Mouse (Mus musculus): ENCODE measurements around the gene Tmcc1. TPM values are rescaled to one million over a fixed set of nuclear protein-coding genes. Genes with fewer than 3 reads are reported as not detected.

Gene Tmcc1
- polyA plus RNA-seq, 1 experiment from 2014 or later = 21.0 TPM

- Histone ChIP-seq H3K4me3 (ENCODE audit: low read depth, low read length) (peak overlapping the region; percentile 57), H3K9ac (ENCODE audit: low read length) (peak overlapping the region; percentile 44), H3K36me3 (ENCODE audit: control insufficient read depth, insufficient read depth, low read length) (no peaks in the 10 kb centered on the region), H3K27me3 (ENCODE audit: control insufficient read depth, insufficient read depth, low read length) (peaks cover 33% of the 10 kb centered on the region), H3K27ac (ENCODE audit: low read depth, low read length) (no peak overlapping the region), H3K9me3 (ENCODE audit: control insufficient read depth, low read length) (no peaks in the 10 kb centered on the region), H3K4me2 (ENCODE audit: low read depth, low read length, severe bottlenecking) (peak overlapping the region; percentile 75), H3K4me1 (replicated peaks; ENCODE audit: control insufficient read depth, insufficient read depth, low read length) (peaks cover 22% of the 10 kb centered on the region)
- DNase-seq (ENCODE audit: low spot score) (peak; percentile 74), ATAC-seq (replicated peaks; ENCODE audit: low FRiP score) (no peak; the same call in 1 of the 2 replicates)
- WGBS = under 1% methylated on average over 77 of the region's 93 CpGs
These were observed 199.0 kb downstream of the Tmcc1 start for GRCm38 (mm10) chr6:115994146-115994876.

GRCm38 (mm10) chr6:115993463-115994145 lies 199.7 kb downstream of the Tmcc1 start:
- peak overlapping the region; percentile 57 for H3K4me3 ChIP-seq (ENCODE audit: low read depth, low read length)
- 2% methylated on average over 86 of the region's 86 CpGs for WGBS
- DNase-seq (ENCODE audit: low spot score) = no peak
- H3K9me3 ChIP-seq (ENCODE audit: control insufficient read depth, low read length) = no peaks in the 10 kb centered on the region
- no peak overlapping the region for H3K27ac ChIP-seq (ENCODE audit: low read depth, low read length)
- peak overlapping the region; percentile 20 for H3K9ac ChIP-seq (ENCODE audit: low read length)
- H3K27me3 ChIP-seq (ENCODE audit: control insufficient read depth, insufficient read depth, low read length) = peaks cover 33% of the 10 kb centered on the region
- H3K4me2 ChIP-seq (ENCODE audit: low read depth, low read length, severe bottlenecking) = peak overlapping the region; percentile 75
- no peaks in the 10 kb centered on the region for H3K36me3 ChIP-seq (ENCODE audit: control insufficient read depth, insufficient read depth, low read length)
- H3K4me1 ChIP-seq (replicated peaks; ENCODE audit: control insufficient read depth, insufficient read depth, low read length) = peaks cover 22% of the 10 kb centered on the region
- no peak for ATAC-seq (replicated peaks; ENCODE audit: low FRiP score)

- no peak overlapping the region for H3K9ac ChIP-seq (ENCODE audit: low read length)
These were observed 200.3 kb downstream of the Tmcc1 start for GRCm38 (mm10) chr6:115992981-115993380.

DNA sequence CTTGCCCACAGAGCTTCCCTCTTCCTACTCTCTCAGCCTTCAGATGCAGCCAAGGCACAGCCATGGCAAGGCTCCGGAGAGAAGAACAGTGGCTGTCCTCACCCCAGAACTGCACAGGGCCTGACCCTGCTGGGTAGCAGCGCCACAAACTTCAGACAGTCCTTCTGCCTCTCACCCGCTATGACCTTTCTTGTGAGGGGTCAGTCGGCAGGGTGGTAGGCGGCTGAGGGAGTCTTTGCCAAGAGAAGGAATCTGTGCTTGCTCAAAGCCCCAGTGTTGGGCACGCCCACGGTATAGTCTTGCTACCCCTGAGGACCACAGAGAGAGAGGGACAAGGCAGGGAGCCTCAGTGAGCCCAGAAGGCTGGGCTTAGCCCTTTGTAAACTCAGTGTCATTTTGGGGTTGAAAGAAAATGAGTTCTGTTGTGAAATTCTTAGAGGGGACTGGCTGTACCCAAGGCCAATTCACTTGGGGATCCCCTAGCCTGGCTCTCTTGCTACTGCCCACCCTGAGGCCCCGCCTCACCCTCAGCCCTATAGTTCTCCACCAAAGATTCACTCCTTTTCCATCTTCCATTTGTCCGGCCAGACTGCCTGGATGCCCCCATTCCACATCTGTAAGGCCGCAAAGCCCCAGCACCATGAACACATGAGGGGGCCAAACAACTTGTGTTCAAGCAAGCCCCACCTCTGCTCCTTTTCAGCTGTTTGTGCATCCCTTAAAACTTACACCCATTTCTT lies 201.2 kb downstream of the Tmcc1 start:
- Histone ChIP-seq H3K36me3 (ENCODE audit: control insufficient read depth, insufficient read depth, low read length) (no peaks in the 10 kb centered on the region), H3K4me2 (ENCODE audit: low read depth, low read length, severe bottlenecking) (peak overlapping the region; percentile 15; the same call in 1 of the 2 replicates), H3K9ac (ENCODE audit: low read length) (no peak overlapping the region), H3K9me3 (ENCODE audit: control insufficient read depth, low read length) (no peaks in the 10 kb centered on the region), H3K4me3 (ENCODE audit: low read depth, low read length) (peak overlapping the region; percentile 57; the same call in 1 of the 2 replicates), H3K4me1 (replicated peaks; ENCODE audit: control insufficient read depth, insufficient read depth, low read length) (peaks cover 22% of the 10 kb centered on the region), H3K27ac (ENCODE audit: low read depth, low read length) (no peak overlapping the region), H3K27me3 (ENCODE audit: control insufficient read depth, insufficient read depth, low read length) (peaks cover 33% of the 10 kb centered on the region)
- DNase-seq (ENCODE audit: low spot score) = no peak
- no peak for ATAC-seq (replicated peaks; ENCODE audit: low FRiP score)
- 24% methylated on average over 10 of the region's 10 CpGs for WGBS

More at GRCm38 (mm10) chr6:115992981-115993380, 200.3 kb downstream of the Tmcc1 start:
- Histone ChIP-seq H3K27ac (ENCODE audit: low read depth, low read length) (no peak overlapping the region), H3K36me3 (ENCODE audit: control insufficient read depth, insufficient read depth, low read length) (no peaks in the 10 kb centered on the region), H3K9me3 (ENCODE audit: control insufficient read depth, low read length) (no peaks in the 10 kb centered on the region), H3K4me3 (ENCODE audit: low read depth, low read length) (peak overlapping the region; percentile 57), H3K4me2 (ENCODE audit: low read depth, low read length, severe bottlenecking) (peak overlapping the region; percentile 75), H3K27me3 (ENCODE audit: control insufficient read depth, insufficient read depth, low read length) (peaks cover 33% of the 10 kb centered on the region), H3K4me1 (replicated peaks; ENCODE audit: control insufficient read depth, insufficient read depth, low read length) (peaks cover 22% of the 10 kb centered on the region)
- 41% methylated on average over 6 of the region's 6 CpGs for WGBS
- ATAC-seq (replicated peaks; ENCODE audit: low FRiP score) (no peak), DNase-seq (ENCODE audit: low spot score) (no peak)

GRCm38 (mm10) chr6:115991108-115991880 lies 202.0 kb downstream of the Tmcc1 start:
- peaks cover 33% of the 10 kb centered on the region for H3K27me3 ChIP-seq (ENCODE audit: control insufficient read depth, insufficient read depth, low read length)

GRCm38 (mm10) chr6:115990479-115990878 lies 202.8 kb downstream of the Tmcc1 start:
- DNase-seq (ENCODE audit: low spot score) (no peak), ATAC-seq (replicated peaks; ENCODE audit: low FRiP score) (no peak)
- Histone ChIP-seq H3K9ac (ENCODE audit: low read length) (no peak overlapping the region), H3K4me1 (replicated peaks; ENCODE audit: control insufficient read depth, insufficient read depth, low read length) (peaks cover 23% of the 10 kb centered on the region), H3K27ac (ENCODE audit: low read depth, low read length) (no peak overlapping the region), H3K27me3 (ENCODE audit: control insufficient read depth, insufficient read depth, low read length) (peaks cover 33% of the 10 kb centered on the region), H3K36me3 (ENCODE audit: control insufficient read depth, insufficient read depth, low read length) (no peaks in the 10 kb centered on the region), H3K4me3 (ENCODE audit: low read depth, low read length) (no peak overlapping the region), H3K9me3 (ENCODE audit: control insufficient read depth, low read length) (no peaks in the 10 kb centered on the region), H3K4me2 (ENCODE audit: low read depth, low read length, severe bottlenecking) (no peak overlapping the region)
- WGBS = 90% methylated on average over 9 of the region's 9 CpGs

More at GRCm38 (mm10) chr6:115991108-115991880, 202.0 kb downstream of the Tmcc1 start:
- H3K36me3 ChIP-seq (ENCODE audit: control insufficient read depth, insufficient read depth, low read length) = no peaks in the 10 kb centered on the region
- peak overlapping the region; percentile 15; the same call in 1 of the 2 replicates for H3K4me2 ChIP-seq (ENCODE audit: low read depth, low read length, severe bottlenecking)
- peaks cover 25% of the 10 kb centered on the region for H3K4me1 ChIP-seq (replicated peaks; ENCODE audit: control insufficient read depth, insufficient read depth, low read length)
- DNase-seq (ENCODE audit: low spot score) (no peak), ATAC-seq (replicated peaks; ENCODE audit: low FRiP score) (no peak)
- no peaks in the 10 kb centered on the region for H3K9me3 ChIP-seq (ENCODE audit: control insufficient read depth, low read length)
- peak overlapping the region; percentile 23; the same call in 1 of the 2 replicates for H3K9ac ChIP-seq (ENCODE audit: low read length)
- peak overlapping the region; percentile 12; the same call in 1 of the 2 replicates for H3K4me3 ChIP-seq (ENCODE audit: low read depth, low read length)
- H3K27ac ChIP-seq (ENCODE audit: low read depth, low read length) = no peak overlapping the region
- 30% methylated on average over 13 of the region's 13 CpGs for WGBS

GRCm38 (mm10) chr6:115990056-115990455 lies 203.2 kb downstream of the Tmcc1 start:
- H3K4me1 ChIP-seq (replicated peaks; ENCODE audit: control insufficient read depth, insufficient read depth, low read length) = peaks cover 26% of the 10 kb centered on the region
- ATAC-seq (replicated peaks; ENCODE audit: low FRiP score) = no peak

GRCm38 (mm10) chr6:115989607-115990006 lies 203.7 kb downstream of the Tmcc1 start:
- 77% methylated on average over 4 of the region's 4 CpGs for WGBS
- Histone ChIP-seq H3K9me3 (ENCODE audit: control insufficient read depth, low read length) (no peaks in the 10 kb centered on the region), H3K4me1 (replicated peaks; ENCODE audit: control insufficient read depth, insufficient read depth, low read length) (peaks cover 28% of the 10 kb centered on the region), H3K9ac (ENCODE audit: low read length) (no peak overlapping the region), H3K4me3 (ENCODE audit: low read depth, low read length) (no peak overlapping the region), H3K4me2 (ENCODE audit: low read depth, low read length, severe bottlenecking) (no peak overlapping the region), H3K27me3 (ENCODE audit: control insufficient read depth, insufficient read depth, low read length) (peaks cover 30% of the 10 kb centered on the region), H3K27ac (ENCODE audit: low read depth, low read length) (no peak overlapping the region), H3K36me3 (ENCODE audit: control insufficient read depth, insufficient read depth, low read length) (no peaks in the 10 kb centered on the region)
- ATAC-seq (replicated peaks; ENCODE audit: low FRiP score) (no peak), DNase-seq (ENCODE audit: low spot score) (no peak)

More at GRCm38 (mm10) chr6:115990056-115990455, 203.2 kb downstream of the Tmcc1 start:
- Histone ChIP-seq H3K27me3 (ENCODE audit: control insufficient read depth, insufficient read depth, low read length) (peaks cover 33% of the 10 kb centered on the region), H3K9me3 (ENCODE audit: control insufficient read depth, low read length) (no peaks in the 10 kb centered on the region), H3K4me2 (ENCODE audit: low read depth, low read length, severe bottlenecking) (no peak overlapping the region), H3K36me3 (ENCODE audit: control insufficient read depth, insufficient read depth, low read length) (no peaks in the 10 kb centered on the region), H3K9ac (ENCODE audit: low read length) (no peak overlapping the region), H3K27ac (ENCODE audit: low read depth, low read length) (no peak overlapping the region), H3K4me3 (ENCODE audit: low read depth, low read length) (no peak overlapping the region)
- DNase-seq (ENCODE audit: low spot score) = no peak
- 92% methylated on average over 3 of the region's 3 CpGs for WGBS
